Mouse (Mus musculus) lung, postnatal 10 days (tissue): ENCODE data around the gene 1700034J05Rik.

Experiments used
- DNase-seq: peaks from one replicate; pipeline ENCODE4 v3.0.0; 2021

Gene 1700034J05Rik

DNA sequence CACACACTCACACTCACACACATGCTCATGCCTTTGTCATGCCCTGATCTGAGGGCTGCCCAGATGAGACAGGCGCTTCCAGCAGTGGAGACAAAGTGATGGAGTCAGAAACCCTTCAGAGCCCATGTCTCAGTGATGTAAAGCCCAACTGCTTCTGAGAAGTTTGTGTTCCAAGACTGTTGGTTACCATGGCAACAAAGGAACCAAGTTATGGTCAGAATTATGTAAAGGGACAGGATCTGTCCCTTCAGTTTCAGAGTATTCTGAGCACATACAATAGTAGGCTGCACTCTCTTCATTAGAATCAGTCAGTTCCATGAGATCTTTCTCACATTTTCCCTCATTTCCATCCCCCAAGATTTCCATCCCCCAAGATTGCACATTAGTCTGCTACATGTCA is at the start of gene 1700034J05Rik:
1700034J05Rik (minus strand) TSS at position 165 of the 400 bp plus-strand sequence.
- no peak for DNase-seq

GRCm38 (mm10) chr6:146999755-147000154 is 45.5 kb upstream of the 1700034J05Rik start:
- DNase-seq = no peak

- no peak for DNase-seq
Observed at GRCm38 (mm10) chr6:146999302-146999701, 45.1 kb upstream of the 1700034J05Rik start.

- no peak for DNase-seq
Observed at GRCm38 (mm10) chr6:146998710-146999109, 44.5 kb upstream of the 1700034J05Rik start.

- no peak for DNase-seq
Observed at GRCm38 (mm10) chr6:146997006-146997405, 42.8 kb upstream of the 1700034J05Rik start.

GRCm38 (mm10) chr6:146995878-146996277 is 41.7 kb upstream of the 1700034J05Rik start:
- DNase-seq = no peak

DNA sequence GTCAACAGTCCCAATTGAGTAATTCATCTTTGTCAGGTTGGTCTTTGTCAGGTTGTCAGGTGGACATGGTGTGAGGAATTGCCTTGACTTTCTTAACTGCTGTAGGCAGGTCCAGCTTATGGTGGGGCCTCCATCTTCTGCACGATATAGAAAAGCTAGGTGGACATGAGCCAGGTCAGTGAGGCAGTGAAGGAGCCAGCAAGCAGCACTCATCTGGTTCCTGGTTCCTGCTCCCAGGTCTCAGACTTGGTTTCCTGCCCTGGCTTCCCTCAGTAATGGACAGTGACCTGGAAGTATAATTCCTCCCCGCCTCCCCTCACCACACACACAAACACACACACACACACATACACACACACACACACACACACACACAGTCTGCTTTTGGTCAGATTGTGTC is 41.2 kb upstream of the 1700034J05Rik start:
- DNase-seq = no peak

DNA sequence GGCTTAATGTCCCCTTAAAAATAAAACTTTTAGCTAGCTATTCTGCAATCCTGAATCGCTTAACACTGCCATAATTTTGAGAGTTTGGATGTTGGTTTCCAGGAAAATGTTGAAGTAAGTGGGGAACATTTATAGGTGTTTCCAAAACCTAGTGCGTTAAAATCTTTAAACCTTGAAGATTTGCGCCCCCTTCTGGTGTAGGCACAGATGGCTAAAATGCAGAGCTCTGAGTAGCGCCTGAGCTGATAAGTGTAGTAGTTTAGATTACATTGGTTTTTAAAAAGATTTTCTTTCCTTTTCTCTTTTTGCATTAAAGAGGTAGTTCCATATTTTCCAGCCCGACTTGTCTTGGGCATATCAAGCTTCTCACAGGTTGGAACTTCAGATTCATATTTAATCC is 40.0 kb upstream of the 1700034J05Rik start:
- peak; percentile 75 for DNase-seq

DNA sequence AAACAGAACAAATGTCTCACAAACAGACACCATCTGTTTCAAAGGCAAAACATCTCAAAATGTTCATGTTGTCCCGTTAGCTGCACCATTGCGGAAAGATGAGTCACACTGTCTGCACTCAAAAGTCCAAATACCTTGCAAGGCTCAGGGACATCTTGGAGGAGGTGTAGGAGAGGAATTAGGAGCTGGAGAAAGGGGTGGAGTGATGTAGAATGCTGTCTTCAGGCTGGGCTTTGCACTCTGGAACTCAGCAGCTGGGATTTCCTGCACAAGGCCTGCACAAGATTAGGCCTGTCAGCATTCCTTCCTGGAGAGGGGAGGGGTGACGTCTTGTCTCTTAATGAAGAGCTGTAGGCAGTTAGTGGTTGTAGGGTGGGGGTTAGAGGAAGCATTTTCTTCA is 30.3 kb upstream of the 1700034J05Rik start:
- DNase-seq = no peak

- DNase-seq = no peak
Observed at GRCm38 (mm10) chr6:146981249-146981835, 27.1 kb upstream of the 1700034J05Rik start.

DNA sequence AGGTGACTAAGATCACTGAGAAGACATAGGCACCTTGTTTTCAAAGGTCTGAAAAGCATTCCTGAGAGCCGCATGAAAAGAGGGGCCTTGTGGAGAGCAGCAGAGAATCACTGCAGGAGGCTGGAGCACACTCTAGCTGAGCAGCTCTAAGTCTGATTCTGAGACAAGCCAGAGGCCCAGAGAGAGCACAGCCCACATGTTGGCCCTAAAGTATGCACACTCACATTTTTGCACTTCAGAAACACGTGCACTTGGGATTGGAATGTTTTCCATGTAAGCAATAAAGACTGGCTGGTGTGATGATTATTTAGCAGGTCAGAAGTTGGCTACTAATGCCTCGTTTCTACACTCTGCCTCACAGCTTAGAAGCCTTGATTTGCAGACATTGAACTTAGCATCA is 25.7 kb upstream of the 1700034J05Rik start:
- peak; percentile 34 for DNase-seq

DNA sequence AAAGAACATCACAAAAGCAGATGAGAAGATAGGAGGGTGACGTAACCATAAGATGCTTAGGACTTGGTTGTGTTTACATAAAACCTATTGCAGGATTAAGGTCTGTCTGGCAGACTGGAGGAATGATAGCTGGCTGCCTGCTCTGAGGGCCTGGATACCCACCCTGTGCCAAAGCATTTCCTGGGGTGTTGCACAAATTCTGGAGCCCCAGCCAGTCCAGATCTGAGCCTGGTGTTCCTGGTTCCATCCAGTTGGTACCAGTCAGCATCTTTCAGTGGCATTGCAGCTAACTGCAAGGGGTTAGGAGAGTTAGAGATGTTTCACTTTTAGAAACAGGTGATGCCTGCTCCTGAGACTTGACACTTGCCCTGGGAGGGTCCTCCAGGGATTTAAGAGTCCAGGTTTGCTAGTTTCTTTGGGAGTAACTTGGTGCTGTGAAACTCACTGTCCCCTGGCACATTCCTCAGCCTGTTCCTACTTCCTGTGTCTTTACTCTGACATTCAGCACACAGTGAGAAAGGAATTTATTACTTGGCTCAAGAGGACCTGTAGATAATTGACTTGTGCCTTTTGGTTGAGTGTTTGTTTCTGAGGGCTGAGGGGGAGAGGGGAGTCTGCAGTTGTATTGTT is 25.0 kb upstream of the 1700034J05Rik start:
- peak; percentile 36 for DNase-seq

DNA sequence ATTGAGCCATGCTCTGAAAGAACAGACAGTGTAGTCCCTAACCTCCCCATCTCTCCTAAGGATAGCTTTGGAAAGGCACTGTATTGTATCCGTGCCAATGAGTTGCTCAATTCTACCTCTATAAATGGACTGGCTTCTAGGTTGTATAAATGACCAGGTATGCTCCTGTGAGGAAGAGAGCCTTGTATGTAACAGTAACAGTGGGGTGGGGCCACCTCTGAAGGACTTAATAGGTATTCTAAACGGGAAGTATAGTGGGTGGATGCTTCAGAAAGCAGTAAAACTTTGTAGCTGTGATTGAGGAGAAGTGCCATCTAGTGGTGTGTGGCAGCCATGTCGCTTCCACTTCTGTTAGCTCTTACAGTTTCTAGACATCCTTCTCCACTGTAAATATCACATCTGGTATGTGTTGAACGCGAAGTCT is 24.5 kb upstream of the 1700034J05Rik start:
- DNase-seq = peak; percentile 54

- no peak for DNase-seq
Observed at GRCm38 (mm10) chr6:146976446-146976845, 22.2 kb upstream of the 1700034J05Rik start.

DNA sequence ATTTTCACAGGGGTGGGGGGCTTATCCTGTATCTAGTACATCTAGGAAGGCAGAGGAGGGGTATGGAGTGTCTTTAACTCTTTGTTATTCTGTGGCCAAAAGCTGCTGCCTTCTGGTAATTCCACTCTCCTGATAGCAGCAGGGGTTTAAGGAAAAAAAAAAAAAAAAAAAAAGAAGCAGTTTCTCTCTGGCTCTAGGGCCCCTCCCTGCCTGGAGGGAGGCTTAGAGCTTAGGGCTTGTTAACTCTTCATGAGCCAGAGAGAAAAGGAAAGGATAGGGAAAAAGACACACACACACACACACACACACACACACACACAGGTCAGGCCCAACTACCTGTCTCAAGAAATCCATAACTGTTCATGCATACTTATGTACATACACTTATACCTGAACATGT is 19.6 kb upstream of the 1700034J05Rik start:
- no peak for DNase-seq

DNA sequence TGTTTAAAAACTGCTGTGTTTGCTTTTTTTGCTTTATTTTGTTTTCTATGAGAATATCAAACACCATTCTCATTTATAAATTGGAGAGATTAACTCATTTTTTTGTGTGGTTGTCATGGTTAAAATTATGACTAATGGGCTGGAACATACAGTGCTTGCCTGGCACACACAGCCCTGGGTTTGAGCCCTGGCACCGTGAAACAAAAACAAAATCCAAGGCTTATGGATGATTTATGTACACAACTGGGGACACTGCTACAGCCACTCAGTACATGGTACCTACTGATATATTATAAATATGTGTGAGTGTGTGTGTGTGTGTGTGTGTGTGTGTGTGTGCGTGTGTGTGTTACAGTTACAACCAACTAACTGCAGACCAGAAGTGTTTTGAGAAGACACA is 19.2 kb upstream of the 1700034J05Rik start:
- no peak for DNase-seq

DNA sequence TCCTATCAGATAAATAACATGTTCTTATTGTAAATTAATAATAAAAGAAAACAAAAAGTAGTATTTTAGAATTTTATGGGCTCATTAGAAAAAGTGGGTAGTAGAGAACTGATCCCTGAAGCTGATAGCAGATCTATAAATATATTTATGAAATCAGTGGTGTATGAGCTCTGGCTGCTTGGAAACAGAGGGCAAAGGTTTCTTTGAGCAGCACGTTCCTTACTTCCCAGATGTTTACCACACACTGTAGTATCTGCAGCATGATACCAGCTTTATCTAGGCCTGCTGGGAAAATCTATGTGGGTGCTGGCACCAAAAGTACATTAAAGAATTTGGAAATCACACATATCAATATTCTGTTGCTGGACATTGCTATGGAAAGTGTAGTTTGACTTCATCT is 18.5 kb upstream of the 1700034J05Rik start:
- DNase-seq = no peak

DNA sequence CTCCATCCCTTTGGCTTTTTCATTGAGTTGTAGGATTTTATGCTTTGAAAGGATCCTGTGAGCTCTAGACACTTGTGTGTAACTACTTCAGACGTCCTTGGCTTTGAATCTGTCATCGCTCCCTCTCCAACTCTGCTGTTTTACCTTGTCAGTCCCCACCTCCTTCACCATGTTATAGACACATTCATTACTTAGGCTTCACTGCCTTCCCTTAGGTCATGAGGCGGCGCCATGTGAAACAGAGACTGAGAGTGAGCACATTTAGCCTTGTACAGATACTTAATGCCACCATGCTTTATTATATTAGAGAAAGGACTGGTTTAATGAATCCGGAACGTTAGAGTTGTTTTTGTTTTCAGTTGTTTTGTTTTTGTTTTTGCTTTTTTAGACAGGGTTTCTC is 17.8 kb upstream of the 1700034J05Rik start:
- DNase-seq = no peak

DNA sequence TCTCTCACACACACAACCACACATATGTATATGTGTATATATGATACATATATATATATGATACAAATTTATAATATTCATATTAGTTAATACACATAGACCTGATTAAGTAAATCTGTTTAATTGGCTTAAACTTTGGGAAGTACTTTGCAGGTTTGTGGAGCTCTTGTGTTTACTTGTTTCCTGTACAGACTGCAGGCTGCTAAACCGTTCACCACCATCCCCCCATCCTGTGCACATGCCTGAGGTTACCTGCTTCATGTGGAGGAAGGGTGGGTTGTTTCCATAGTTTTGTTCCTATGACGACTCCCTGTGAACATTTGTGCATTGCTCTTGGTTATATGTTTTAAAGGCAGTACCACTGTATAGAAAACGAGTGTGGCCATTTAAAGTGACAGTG is 17.1 kb upstream of the 1700034J05Rik start:
- DNase-seq = no peak

- DNase-seq = peak; percentile 38
Observed at GRCm38 (mm10) chr6:146970811-146971210, 16.6 kb upstream of the 1700034J05Rik start.

- no peak for DNase-seq
Observed at GRCm38 (mm10) chr6:146967836-146968235, 13.6 kb upstream of the 1700034J05Rik start.

GRCm38 (mm10) chr6:146966446-146967019 is 12.3 kb upstream of the 1700034J05Rik start:
- DNase-seq = peak; percentile 24

DNA sequence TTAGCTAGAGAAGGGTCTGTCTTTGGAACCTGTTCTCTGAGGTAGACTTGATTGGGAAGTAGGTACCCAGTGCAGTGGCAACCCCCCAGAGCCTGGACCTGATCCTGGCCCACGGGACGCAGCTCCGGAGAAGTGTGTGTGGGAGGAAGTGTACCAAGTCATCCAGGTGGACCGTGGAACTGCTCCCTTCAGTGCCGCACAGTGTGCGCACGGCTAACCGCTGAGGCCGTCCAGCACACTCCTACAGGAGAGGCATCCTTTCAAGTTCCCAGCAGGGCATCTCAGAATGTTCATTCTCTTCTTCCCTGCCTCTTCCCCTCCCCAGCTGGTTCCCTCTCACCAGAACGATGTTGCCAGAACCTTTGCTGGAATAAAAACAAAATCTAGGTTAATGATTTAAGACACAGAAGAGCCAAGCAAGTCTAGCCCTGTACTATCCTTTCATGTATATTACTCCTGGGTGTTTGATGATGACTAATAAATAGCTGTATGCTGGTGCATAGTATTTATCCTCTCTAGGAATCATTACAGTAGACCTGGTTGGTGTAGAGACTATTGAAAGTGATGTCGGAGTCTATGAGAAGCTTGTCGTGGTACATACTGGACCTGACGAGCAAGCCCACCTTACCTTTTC is 11.0 kb upstream of the 1700034J05Rik start:
- DNase-seq = no peak
